Mouse (Mus musculus): ENCODE results near the gene Vmn1r68. TPM values are rescaled to one million over a fixed set of nuclear protein-coding genes. Genes with fewer than 3 reads are reported as not detected.

Gene Vmn1r68
- polyA plus RNA-seq (2014; fragmentation: Nextera tagmentation; extraction: Ambion mirVana) = not detected in 2 replicates

GRCm38 (mm10) chr7:10558385-10558784 is at the start of gene Vmn1r68:
Vmn1r68 (minus strand) TSS chr7:10558485.
- Histone ChIP-seq H3K4me3 (ENCODE audit: low read depth, low read length) (no peak within 1 kb of the TSS), H3K36me3 (ENCODE audit: control insufficient read depth, insufficient read depth, low read length) (no peaks in the 10 kb centered on the region), H3K27me3 (replicated peaks; ENCODE audit: control insufficient read depth, insufficient read depth, low read length) (no peaks in the 10 kb centered on the region), H3K4me1 (ENCODE audit: control insufficient read depth, insufficient read depth, low read length) (no peaks in the 10 kb centered on the region), H3K27ac (ENCODE audit: low read depth, low read length) (no peak within 1 kb of the TSS), H3K4me2 (ENCODE audit: low read length) (no peak within 1 kb of the TSS), H3K9ac (ENCODE audit: low read length) (no peak within 1 kb of the TSS), H3K9me3 (replicated peaks; ENCODE audit: control insufficient read depth, low read length) (no peaks in the 10 kb centered on the region)
- no peak for ATAC-seq
- 68% methylated on average over 2 of the region's 2 CpGs for WGBS
- no peak for DNase-seq (ENCODE audit: low spot score)

DNA sequence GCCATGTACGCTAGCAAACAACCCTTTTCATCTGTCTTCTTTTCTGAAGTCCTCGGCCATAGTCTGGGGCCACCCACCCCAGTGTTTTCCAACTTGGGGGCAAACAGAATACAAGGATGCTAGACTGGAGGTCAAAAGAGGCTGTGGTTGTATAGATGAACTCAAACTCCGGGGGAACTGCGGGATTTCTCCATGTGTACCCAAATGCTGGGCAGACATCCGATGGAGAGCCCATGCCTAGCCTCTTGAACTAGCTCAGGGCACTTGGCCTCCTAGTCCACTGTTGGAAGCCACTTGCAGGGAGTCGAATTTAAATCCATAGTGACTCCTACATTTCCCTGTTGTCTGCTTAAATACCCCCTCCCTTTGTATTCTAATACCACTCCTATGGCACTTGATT is 62.7 kb downstream of the Vmn1r68 start:
- 30% methylated on average over 6 of the region's 6 CpGs for WGBS
- Histone ChIP-seq H3K9me3 (replicated peaks; ENCODE audit: control insufficient read depth, low read length) (no peaks in the 10 kb centered on the region), H3K27me3 (replicated peaks; ENCODE audit: control insufficient read depth, insufficient read depth, low read length) (no peaks in the 10 kb centered on the region), H3K36me3 (ENCODE audit: control insufficient read depth, insufficient read depth, low read length) (peaks cover 18% of the 10 kb centered on the region), H3K9ac (ENCODE audit: low read length) (peak overlapping the region; percentile 26; the same call in 1 of the 2 replicates), H3K4me1 (ENCODE audit: control insufficient read depth, insufficient read depth, low read length) (peaks cover 11% of the 10 kb centered on the region; the same call in 1 of the 2 replicates), H3K4me3 (ENCODE audit: low read depth, low read length) (peak overlapping the region; percentile 63), H3K27ac (ENCODE audit: low read depth, low read length) (no peak overlapping the region), H3K4me2 (ENCODE audit: low read length) (peak overlapping the region; percentile 48)
- ATAC-seq (no peak; the same call in 1 of the 2 replicates), DNase-seq (ENCODE audit: low spot score) (no peak)

GRCm38 (mm10) chr7:10494786-10495521 is 63.3 kb downstream of the Vmn1r68 start, which contains the start of gene Zik1:
Zik1 (minus strand) TSS chr7:10495394.
- Histone ChIP-seq H3K9ac (ENCODE audit: low read length) (peak within 1 kb of the TSS; percentile 89), H3K4me3 (ENCODE audit: low read depth, low read length) (peak within 1 kb of the TSS; percentile 63), H3K4me1 (ENCODE audit: control insufficient read depth, insufficient read depth, low read length) (peaks cover 11% of the 10 kb centered on the region; the same call in 1 of the 2 replicates), H3K27ac (ENCODE audit: low read depth, low read length) (peak within 1 kb of the TSS; percentile 63), H3K4me2 (ENCODE audit: low read length) (peak within 1 kb of the TSS; percentile 65), H3K27me3 (replicated peaks; ENCODE audit: control insufficient read depth, insufficient read depth, low read length) (no peaks in the 10 kb centered on the region), H3K9me3 (replicated peaks; ENCODE audit: control insufficient read depth, low read length) (no peaks in the 10 kb centered on the region), H3K36me3 (ENCODE audit: control insufficient read depth, insufficient read depth, low read length) (peaks cover 24% of the 10 kb centered on the region)
- WGBS = 1% methylated on average over 33 of the region's 33 CpGs
- ATAC-seq = peak; percentile 99
- peak; percentile 97 for DNase-seq (ENCODE audit: low spot score)

- DNase-seq (ENCODE audit: low spot score) = peak; percentile 61
- H3K36me3 ChIP-seq (ENCODE audit: control insufficient read depth, insufficient read depth, low read length) = no peaks in the 10 kb centered on the region
- H3K4me1 ChIP-seq (ENCODE audit: control insufficient read depth, insufficient read depth, low read length) = no peaks in the 10 kb centered on the region
- H3K27ac ChIP-seq (ENCODE audit: low read depth, low read length) = no peak overlapping the region
- no peaks in the 10 kb centered on the region for H3K9me3 ChIP-seq (replicated peaks; ENCODE audit: control insufficient read depth, low read length)
- H3K4me2 ChIP-seq (ENCODE audit: low read length) = peak overlapping the region; percentile 20; the same call in 1 of the 2 replicates
- no peak overlapping the region for H3K9ac ChIP-seq (ENCODE audit: low read length)
- no peaks in the 10 kb centered on the region for H3K27me3 ChIP-seq (replicated peaks; ENCODE audit: control insufficient read depth, insufficient read depth, low read length)
- peak overlapping the region; percentile 2; the same call in 1 of the 2 replicates for H3K4me3 ChIP-seq (ENCODE audit: low read depth, low read length)
- peak; percentile 61; the same call in 1 of the 2 replicates for ATAC-seq
- 68% methylated on average over 18 of the region's 18 CpGs for WGBS
Measured at GRCm38 (mm10) chr7:10480588-10481233, 77.6 kb downstream of the Vmn1r68 start.

- H3K36me3 ChIP-seq (ENCODE audit: control insufficient read depth, insufficient read depth, low read length) = no peaks in the 10 kb centered on the region
- no peak overlapping the region for H3K4me2 ChIP-seq (ENCODE audit: low read length)
- no peak overlapping the region for H3K4me3 ChIP-seq (ENCODE audit: low read depth, low read length)
- DNase-seq (ENCODE audit: low spot score) = no peak
- H3K9me3 ChIP-seq (replicated peaks; ENCODE audit: control insufficient read depth, low read length) = no peaks in the 10 kb centered on the region
- H3K27me3 ChIP-seq (replicated peaks; ENCODE audit: control insufficient read depth, insufficient read depth, low read length) = no peaks in the 10 kb centered on the region
- no peak for ATAC-seq
- H3K27ac ChIP-seq (ENCODE audit: low read depth, low read length) = no peak overlapping the region
- H3K4me1 ChIP-seq (ENCODE audit: control insufficient read depth, insufficient read depth, low read length) = no peaks in the 10 kb centered on the region
- no peak overlapping the region for H3K9ac ChIP-seq (ENCODE audit: low read length)
Measured at GRCm38 (mm10) chr7:10479813-10480212, 78.5 kb downstream of the Vmn1r68 start.

GRCm38 (mm10) chr7:10458166-10458565 is 100.1 kb downstream of the Vmn1r68 start:
- DNase-seq (ENCODE audit: low spot score) = no peak
- Histone ChIP-seq H3K4me3 (ENCODE audit: low read depth, low read length) (no peak overlapping the region), H3K4me1 (ENCODE audit: control insufficient read depth, insufficient read depth, low read length) (no peaks in the 10 kb centered on the region), H3K9ac (ENCODE audit: low read length) (no peak overlapping the region), H3K4me2 (ENCODE audit: low read length) (no peak overlapping the region), H3K9me3 (replicated peaks; ENCODE audit: control insufficient read depth, low read length) (no peaks in the 10 kb centered on the region; the same call in 1 of the 2 replicates), H3K36me3 (ENCODE audit: control insufficient read depth, insufficient read depth, low read length) (no peaks in the 10 kb centered on the region), H3K27ac (ENCODE audit: low read depth, low read length) (no peak overlapping the region), H3K27me3 (replicated peaks; ENCODE audit: control insufficient read depth, insufficient read depth, low read length) (no peaks in the 10 kb centered on the region)
- no peak for ATAC-seq
- WGBS = 68% methylated on average over 3 of the region's 3 CpGs

Other genes with a start within 250 kb of the Vmn1r68 start
- not detected in 2 replicates for gene Vmn1r67, start 115.2 kb downstream of the Vmn1r68 start, polyA plus RNA-seq (2014; fragmentation: Nextera tagmentation; extraction: Ambion mirVana)
- gene Zik1, start 63.1 kb downstream of the Vmn1r68 start, polyA plus RNA-seq (2014; fragmentation: Nextera tagmentation; extraction: Ambion mirVana) = 63.4 and 65.4 TPM in 2 replicates
- not detected in 2 replicates for gene Vmn1r69, start 55.2 kb upstream of the Vmn1r68 start, polyA plus RNA-seq (2014; fragmentation: Nextera tagmentation; extraction: Ambion mirVana)
- not detected in 2 replicates for gene Vmn1r70, start 73.0 kb upstream of the Vmn1r68 start, polyA plus RNA-seq (2014; fragmentation: Nextera tagmentation; extraction: Ambion mirVana)
- gene Nlrp4b, start 129.3 kb upstream of the Vmn1r68 start, polyA plus RNA-seq (2014; fragmentation: Nextera tagmentation; extraction: Ambion mirVana) = not detected in 2 replicates
- not detected in 2 replicates for gene Vmn1r71, start 195.9 kb upstream of the Vmn1r68 start, polyA plus RNA-seq (2014; fragmentation: Nextera tagmentation; extraction: Ambion mirVana)